Mouse (Mus musculus): Measurements from ENCODE around the gene Atp5d. TPM values are rescaled to one million over a fixed set of nuclear protein-coding genes. Genes with fewer than 3 reads are reported as not detected.
A peak's percentile ranks its signal among the peaks of the same experiment; 100 is the strongest.
"Not testable (repeated sequence)": the region's sequence is repeated elsewhere in the genome, so short reads cannot be mapped to it uniquely, and the experiment has no call there.

Atp5d gene
- total RNA-seq, 2 experiments from 2014 or later = 573 to 611 TPM

DNA sequence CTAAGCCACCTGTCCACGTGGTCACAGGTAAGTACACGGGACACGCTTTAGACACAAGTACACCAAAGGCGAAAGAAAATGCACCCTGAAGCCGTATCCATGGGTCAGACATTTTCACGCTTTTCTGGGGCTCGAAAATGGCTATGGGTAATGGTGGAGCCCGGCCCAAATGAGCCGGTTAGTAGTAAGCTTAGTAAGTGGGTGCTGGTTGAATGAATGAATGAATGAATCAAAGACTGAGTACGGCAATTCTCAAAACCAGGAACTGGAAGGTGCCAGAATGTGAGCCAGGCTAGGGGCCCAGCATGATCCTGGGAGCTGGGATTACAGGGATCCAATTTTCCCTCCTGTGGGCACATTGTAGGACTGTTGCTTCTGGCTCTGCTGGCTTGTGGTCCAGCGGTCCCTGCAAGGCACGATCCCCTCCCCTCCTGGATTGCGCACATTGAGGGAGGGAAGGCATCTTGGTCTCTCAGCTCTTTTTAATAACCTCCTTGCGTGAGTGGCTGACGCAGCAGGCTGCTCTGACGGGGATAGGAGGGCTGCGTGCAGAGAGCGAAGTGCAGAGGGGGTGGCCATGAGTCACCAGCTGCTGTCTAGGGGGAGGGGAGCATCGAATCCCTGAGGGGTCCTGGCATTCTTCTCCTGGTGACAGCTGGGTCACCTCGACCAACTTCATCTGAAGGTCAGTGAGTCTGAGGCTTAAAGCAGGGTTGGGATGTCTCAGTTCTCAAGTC lies 27.1 kb downstream of the Atp5d start, which contains the start of gene Cirbp:
Gene Cirbp (plus strand): TSS at position 594 of the 737 bp plus-strand sequence.
- DNase-seq (ENCODE audit: low spot score) = peak; percentile 17

- not testable (repeated sequence) for DNase-seq (ENCODE audit: low spot score)
These were observed 27.7 kb downstream of the Atp5d start for GRCm38 (mm10) chr10:80166136-80166535.

DNA sequence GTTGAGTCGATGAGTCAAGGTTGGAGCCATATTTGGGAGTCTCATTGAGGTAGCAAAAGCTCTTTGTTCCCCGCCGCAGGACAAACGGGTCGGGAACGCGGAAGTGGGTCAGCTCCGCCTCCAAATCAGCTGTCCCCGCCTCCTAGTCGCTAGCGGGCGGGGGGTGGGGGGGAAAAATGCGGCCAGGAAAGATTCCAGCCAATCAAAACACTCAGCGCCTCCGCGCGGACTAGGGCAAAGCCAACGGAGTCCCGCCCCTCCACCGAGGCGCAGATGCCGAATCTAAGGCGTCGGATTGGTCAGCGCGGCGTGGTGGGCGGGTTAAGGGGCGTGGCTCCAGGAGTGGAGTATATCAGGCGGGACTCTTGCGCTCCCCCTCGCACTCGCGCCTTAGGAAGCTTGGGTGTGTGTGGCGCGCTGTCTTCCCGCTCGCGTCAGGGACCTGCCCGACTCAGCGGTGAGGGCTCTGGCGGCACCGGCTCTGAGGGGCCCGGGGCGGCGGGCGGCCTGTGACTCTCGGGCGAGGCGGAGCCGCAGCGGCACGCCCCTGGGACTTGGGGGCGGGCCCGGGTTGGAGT lies 29.1 kb downstream of the Atp5d start:
- DNase-seq (ENCODE audit: low spot score) = peak; percentile 99

GRCm38 (mm10) chr10:80168038-80168661 lies 29.7 kb downstream of the Atp5d start:
- DNase-seq (ENCODE audit: low spot score) = peak; percentile 94

DNA sequence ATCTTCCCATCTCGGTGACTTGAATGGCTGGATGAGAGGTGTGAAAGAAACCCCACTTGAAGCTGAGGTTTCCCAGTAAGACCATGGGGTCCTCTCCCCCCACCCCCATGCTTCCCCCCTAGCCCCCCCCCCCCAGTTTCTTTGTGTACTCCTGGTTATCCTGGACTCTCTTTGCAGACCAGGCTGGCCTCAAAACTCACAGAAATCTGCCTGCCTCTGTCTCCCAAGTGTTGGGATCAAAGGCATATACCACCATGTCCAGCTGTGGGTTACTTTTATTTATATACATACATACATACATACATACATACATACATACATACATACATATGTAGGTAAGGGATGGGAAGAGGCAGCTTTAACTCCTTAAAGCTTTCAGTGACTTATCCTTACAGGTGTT lies 30.6 kb downstream of the Atp5d start:
- DNase-seq (ENCODE audit: low spot score) = no peak

GRCm38 (mm10) chr10:80169651-80170050 lies 31.2 kb downstream of the Atp5d start:
- no peak for DNase-seq (ENCODE audit: low spot score)

DNA sequence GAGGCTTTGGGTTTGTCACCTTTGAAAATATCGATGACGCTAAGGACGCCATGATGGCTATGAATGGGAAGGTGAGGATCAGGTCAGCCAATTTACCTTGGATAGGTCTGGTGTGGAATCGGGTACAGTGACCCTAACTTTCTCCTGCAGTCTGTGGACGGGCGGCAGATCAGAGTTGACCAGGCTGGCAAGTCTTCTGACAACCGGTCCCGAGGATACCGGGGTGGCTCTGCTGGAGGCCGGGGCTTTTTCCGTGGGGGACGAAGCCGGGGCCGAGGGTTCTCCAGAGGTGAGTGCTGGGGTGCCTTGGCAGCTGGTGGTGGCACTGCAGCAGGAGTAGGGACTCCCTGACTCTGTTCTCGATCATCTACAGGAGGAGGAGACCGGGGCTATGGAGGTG lies 31.6 kb downstream of the Atp5d start:
- DNase-seq (ENCODE audit: low spot score) = no peak

DNA sequence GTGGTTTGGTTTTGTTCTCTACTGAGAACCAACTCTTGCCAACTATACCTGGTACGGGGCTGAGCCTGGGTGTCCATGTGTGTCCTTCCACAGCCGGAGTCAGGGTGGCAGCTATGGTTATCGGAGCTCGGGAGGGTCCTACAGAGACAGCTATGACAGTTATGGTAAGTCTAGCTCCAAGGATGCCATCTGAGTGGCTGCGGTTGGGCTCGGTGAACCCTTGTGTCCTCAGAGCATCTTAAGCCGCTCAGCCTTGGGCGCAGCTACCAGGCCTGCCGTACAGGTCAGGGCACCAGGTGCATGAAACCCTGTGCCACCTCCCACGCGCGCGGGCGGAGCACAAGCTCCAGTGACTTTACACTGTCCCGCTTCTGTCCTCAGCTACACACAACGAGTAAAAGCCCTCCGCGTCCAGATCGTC lies 32.2 kb downstream of the Atp5d start:
- no peak for DNase-seq (ENCODE audit: low spot score)

- DNase-seq (ENCODE audit: low spot score) = no peak
These were observed 32.8 kb downstream of the Atp5d start for GRCm38 (mm10) chr10:80171252-80171651.

GRCm38 (mm10) chr10:80171760-80172526 lies 33.5 kb downstream of the Atp5d start:
- peak; percentile 9 for DNase-seq (ENCODE audit: low spot score)

- DNase-seq (ENCODE audit: low spot score) = peak; percentile 90
These were observed 34.3 kb downstream of the Atp5d start, which contains the start of gene 1600002K03Rik for GRCm38 (mm10) chr10:80172527-80173292. 1600002K03Rik (plus strand) TSS chr10:80172944.

DNA sequence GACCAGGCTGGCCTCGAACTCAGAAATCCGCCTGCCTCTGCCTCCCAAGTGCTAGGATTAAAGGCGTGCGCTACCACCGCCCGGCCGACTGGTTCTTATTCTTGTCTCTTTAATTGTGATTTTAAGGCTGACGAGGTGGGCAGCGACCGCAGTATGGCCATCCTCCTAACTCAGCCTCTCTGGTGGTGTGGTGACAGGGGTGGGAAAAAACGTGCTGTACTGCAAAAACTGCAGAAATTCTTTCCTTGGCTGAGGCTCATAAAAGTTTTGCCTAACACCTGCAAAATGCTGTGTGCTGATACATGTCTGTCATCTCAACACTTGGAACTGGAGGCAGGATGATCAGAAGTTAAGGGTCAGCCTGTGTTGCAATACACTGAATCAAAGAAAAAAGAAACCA lies 34.9 kb downstream of the Atp5d start:
- DNase-seq (ENCODE audit: low spot score) = peak; percentile 15

DNA sequence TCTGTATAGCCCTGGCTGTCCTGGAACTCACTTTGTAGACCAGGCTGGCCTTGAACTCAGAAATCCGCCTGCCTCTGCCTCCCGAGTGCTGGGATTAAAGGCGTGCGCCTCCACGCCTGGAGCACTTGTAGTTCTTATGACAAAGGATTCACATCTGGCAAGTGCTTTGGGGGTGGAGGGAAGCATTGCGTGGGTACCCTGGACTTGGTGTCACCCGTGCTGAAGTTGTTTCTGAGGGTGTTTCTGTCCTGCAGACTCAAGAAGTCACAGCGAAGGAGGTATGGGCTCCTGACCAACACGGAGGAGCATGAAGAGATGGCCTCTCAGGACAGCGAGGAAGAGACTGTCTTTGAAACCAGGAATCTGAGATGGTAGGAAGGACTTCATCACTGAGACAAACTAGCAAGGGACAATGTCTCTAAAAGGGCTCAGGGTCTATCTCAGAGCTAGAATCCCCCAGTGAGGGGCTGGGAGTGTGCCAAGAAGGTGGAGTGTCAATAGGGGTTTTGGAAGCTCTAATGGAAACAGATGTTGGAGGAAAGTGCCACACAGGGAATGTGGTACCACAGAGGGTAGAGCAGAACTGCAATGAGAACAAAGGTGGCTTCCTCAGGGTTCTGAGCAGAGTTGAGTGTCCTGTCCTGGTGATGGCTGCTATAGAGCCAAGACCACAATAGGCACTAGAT lies 35.7 kb downstream of the Atp5d start:
- peak; percentile 9 for DNase-seq (ENCODE audit: low spot score)

DNA sequence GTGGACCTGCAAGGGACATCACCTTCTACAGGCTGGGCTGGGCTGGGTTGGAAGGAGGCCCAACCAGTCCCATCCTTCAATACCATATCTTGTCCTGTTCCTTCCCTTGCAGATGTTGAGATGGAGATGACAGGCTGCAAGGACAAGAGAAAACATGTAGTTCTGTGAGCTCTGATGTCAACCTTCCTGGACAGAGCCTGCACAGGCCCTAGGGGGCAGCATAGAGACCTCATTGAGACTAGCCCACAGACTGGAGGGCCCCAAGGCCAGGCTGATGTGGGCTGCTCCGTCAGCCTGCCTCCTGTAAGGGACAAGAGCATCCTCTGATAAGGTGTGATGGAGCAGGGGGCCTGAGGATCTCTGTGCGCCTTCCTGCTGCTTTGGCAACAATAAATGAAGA lies 36.3 kb downstream of the Atp5d start:
- peak; percentile 30 for DNase-seq (ENCODE audit: low spot score)

DNA sequence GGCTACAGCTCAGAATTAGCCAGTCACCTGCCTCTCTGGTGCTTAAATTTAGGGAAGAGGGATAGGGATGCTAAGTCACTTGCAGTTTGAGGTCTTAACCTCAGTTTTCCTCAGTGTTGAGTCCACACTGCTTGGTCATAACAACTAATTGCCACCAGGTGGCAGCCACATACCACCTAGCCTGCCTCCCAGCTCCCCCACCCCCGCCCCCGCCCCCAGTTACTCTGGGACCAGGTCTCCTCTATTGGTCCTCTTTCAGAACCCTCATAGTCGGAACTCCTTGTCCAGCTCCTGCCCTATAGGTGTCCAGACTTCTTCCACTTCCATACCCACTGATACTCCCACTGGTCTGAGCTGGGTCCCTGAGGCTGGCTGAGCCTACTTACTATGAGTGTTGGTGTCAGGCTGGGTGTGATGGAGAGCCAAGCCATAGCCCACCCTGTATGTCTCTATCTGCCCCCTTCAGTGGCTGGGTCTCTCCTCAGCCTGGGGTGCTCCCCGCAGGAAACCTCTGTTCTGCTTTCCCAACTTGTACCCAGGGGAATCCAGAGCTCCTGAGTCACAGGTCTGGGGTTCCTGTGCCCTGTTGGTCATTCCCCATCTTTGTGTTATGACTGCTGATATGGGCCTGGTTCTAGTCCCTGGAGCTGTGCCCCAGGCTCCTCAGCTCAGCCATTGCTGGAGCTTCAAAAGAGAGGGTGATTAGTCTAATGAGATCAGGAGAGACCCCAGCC lies 37.3 kb downstream of the Atp5d start:
- DNase-seq (ENCODE audit: low spot score) = peak; percentile 32

DNA sequence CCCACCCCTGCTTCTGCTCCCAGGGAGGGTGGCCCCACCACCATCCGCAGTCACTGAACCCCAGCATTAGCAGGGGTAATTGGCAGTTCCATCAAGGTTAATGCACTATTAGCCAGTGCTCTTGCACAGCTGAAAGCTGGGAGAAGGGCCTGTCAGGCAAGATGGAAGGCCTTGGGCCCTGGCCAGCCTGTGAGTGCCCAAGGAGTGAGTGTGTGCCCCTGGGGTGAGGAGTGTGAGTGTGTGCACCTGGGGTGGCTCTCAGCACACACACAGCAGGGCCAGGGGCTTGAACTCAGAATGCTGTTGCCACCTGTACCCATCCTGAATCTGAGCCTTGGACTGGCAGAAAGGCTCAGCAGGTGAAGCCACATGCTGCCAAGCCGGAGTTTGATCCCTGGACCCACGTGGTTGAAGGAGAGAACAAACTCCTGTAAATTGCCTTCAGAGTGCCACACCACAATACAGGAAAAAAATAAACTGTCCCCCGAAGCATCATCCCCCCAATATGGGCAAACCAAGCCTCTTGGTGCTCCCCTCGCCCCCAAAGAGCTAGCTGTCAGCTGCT lies 37.9 kb downstream of the Atp5d start:
- no peak for DNase-seq (ENCODE audit: low spot score)

DNA sequence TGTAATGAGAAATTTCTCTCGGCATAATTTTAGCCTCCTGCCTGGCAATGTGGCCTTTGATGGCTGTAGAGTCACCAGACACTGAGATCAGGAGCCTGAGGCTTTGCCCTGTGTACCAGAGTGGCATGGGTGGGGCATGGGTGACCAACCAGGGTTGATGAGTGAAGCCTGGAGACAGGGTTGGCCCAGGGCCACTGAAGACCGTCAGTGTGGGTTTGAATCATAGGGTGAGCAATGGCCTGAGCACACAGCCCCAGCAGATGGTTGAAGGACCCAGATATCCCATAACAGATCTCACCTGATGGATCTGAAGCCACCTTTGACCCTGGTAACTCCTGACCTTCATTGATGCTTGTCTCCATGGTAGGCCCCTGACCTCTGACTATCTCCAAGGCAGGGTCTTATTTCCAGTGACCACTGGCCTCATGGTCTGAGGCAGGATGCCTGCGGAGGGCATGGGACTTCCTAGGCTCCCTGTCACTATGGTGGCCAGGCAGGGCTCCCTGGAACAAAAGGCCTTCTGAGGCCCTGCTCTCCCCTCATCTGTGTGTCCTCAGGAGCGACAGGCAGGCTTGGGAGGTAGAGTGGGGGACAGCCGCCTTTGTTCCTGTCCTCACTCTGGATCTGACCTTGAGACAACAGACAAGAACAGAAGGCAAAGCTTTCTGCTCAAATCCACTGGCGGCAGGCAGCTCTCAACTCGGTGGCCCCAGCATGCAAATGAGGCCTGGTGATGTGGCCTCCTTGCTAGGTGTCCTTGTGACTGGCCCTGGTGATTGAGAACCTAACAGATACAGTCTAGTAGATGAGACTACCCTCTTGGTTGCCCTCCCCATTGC lies 39.2 kb downstream of the Atp5d start:
- DNase-seq (ENCODE audit: low spot score) = no peak
